Mouse (Mus musculus) embryonic facial prominence, embryonic 11.5 days (tissue): ENCODE results near the gene Rflna. TPM values are rescaled to one million over a fixed set of nuclear protein-coding genes. Genes with fewer than 3 reads are reported as not detected.
A peak's percentile ranks its signal among the peaks of the same experiment; 100 is the strongest.

ENCODE experiments used
- ATAC-seq: fragments of 200-750 bp; cut with Nextera tagmentation; replicated peaks from 2 replicates; pipeline ENCODE4 v1.8.0; 2017; ENCODE audit warnings: low read depth; ENCODE audit not compliant: insufficient number of reproducible peaks, low FRiP score, low TSS enrichment
- DNase-seq: peaks from one replicate; pipeline ENCODE4 v3.0.0-alpha.2; 2015; ENCODE audit warnings: low spot score
- H3K27ac ChIP-seq: fragments of 300-500 bp; sonication (generic); replicated peaks from 2 replicates; pipeline ENCODE4 v1.5.1; 2014; ENCODE audit warnings: mild to moderate bottlenecking, low read depth, low read length, control low read depth
- H3K27me3 ChIP-seq: fragments of 300-500 bp; sonication (generic); 2 replicates; pipeline ENCODE4 v1.6.1; 2014; ENCODE audit warnings: mild to moderate bottlenecking, low read length, moderate library complexity, mixed read lengths; ENCODE audit not compliant: control insufficient read depth, insufficient read depth
- H3K36me3 ChIP-seq: fragments of 300-500 bp; sonication (generic); replicated peaks from 2 replicates; pipeline ENCODE4 v1.6.1; 2014; ENCODE audit warnings: low read depth, mild to moderate bottlenecking, low read length, moderate library complexity, mixed read lengths; ENCODE audit not compliant: control insufficient read depth, insufficient read depth
- H3K4me1 ChIP-seq: fragments of 300-500 bp; sonication (generic); 2 replicates; pipeline ENCODE4 v1.6.1; 2014; ENCODE audit warnings: low read length, mixed read lengths; ENCODE audit not compliant: control insufficient read depth, insufficient read depth
- H3K4me2 ChIP-seq: fragments of 300-500 bp; sonication (generic); 2 replicates; pipeline ENCODE4 v1.6.1; 2014; ENCODE audit warnings: low read depth, mild to moderate bottlenecking, control low read depth, low read length, moderate library complexity
- H3K4me3 ChIP-seq: fragments of 300-500 bp; sonication (generic); 2 replicates; pipeline ENCODE4 v1.5.1; 2014; ENCODE audit warnings: low read depth, low read length, control low read depth
- H3K9ac ChIP-seq: fragments of 300-500 bp; sonication (generic); replicated peaks from 2 replicates; pipeline ENCODE4 v1.6.1; 2014; ENCODE audit warnings: mild to moderate bottlenecking, control low read depth, low read length
- H3K9me3 ChIP-seq: fragments of 300-500 bp; sonication (generic); replicated peaks from 2 replicates; pipeline ENCODE4 v1.6.1; 2016; ENCODE audit warnings: mild to moderate bottlenecking, low read length, inconsistent platforms, mixed read lengths; ENCODE audit not compliant: control insufficient read depth
- WGBS: fragments of 180-500 bp; shearing (Covaris S2); extraction: QIAGEN DNeasy Blood & Tissue Kit; methylation state at CpG from one replicate; pipeline ENCODE4 v1.1.7; 2014; 5-methylcytosine and 5-hydroxymethylcytosine counted together
- polyA plus RNA-seq: library from polyadenylated mRNA; unstranded; fragments of >200 nt; fragmentation: Nextera tagmentation; extraction: Ambion mirVana; gene quantifications from 2 replicates; pipeline ENCODE4 v1.2.1, GENCODE M21; 2014

The Rflna gene
- polyA plus RNA-seq, 1 experiment from 2014 or later: 7.2 TPM

DNA sequence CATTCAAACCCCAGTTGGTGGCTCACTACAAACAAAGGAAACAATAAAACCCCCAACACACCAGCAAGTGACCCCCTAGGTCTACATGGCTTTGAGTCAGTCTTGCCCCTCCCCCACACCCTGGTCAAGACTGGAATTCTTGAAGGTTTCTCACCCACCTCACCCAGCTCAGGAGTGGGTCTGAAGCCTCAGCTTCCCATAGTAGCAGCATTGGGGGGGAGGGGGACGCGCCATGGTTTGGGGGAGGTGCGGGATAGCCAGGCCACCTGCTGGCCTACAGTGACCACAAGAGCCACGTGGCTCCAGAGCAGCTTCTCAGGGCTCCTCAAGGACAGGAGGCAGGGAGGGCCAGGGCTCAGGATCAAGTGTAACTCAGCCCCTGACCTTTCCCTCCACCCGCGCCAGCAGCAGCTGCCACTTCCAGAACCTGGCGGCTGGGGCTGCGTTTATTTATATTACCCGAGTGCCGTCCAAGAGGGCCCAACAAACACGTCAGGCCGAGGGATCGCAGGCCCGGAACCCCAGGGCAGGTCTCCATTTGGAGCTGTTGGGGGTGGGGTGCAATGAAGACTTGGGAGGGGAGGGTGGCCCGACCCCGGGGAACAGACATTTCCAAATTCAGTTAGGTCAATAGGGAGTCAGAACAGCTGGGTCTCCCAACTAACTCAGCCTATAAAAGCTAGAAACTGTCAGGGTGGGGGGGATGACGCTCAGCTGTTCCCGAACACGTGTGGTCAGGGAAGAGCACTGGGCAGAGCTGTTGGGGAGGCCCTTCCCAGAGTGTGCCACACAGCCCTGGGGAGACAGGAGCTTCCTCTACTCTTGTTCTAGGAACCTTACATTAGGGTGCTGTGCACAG lies 53.9 kb downstream of the Rflna start:
- H3K27ac ChIP-seq: 0 out of 2 replicates have a peak overlapping the region, but pooled peaks have one; percentile 22
- ATAC-seq: 0 out of 2 replicates have a peak, but pooled peaks have one; percentile 7
- no peak overlapping the region for H3K4me3 ChIP-seq
- no peaks in the 10 kb centered on the region; the same call in 1 of the 2 replicates for H3K36me3 ChIP-seq
- no peak overlapping the region for H3K9ac ChIP-seq
- DNase-seq: peak; percentile 52
- peaks cover 19% of the 10 kb centered on the region for H3K4me1 ChIP-seq
- H3K9me3 ChIP-seq: no peaks in the 10 kb centered on the region
- H3K4me2 ChIP-seq: no peak overlapping the region
- no peaks in the 10 kb centered on the region for H3K27me3 ChIP-seq
- 3% methylated on average over 19 of the region's 19 CpGs for WGBS

DNA sequence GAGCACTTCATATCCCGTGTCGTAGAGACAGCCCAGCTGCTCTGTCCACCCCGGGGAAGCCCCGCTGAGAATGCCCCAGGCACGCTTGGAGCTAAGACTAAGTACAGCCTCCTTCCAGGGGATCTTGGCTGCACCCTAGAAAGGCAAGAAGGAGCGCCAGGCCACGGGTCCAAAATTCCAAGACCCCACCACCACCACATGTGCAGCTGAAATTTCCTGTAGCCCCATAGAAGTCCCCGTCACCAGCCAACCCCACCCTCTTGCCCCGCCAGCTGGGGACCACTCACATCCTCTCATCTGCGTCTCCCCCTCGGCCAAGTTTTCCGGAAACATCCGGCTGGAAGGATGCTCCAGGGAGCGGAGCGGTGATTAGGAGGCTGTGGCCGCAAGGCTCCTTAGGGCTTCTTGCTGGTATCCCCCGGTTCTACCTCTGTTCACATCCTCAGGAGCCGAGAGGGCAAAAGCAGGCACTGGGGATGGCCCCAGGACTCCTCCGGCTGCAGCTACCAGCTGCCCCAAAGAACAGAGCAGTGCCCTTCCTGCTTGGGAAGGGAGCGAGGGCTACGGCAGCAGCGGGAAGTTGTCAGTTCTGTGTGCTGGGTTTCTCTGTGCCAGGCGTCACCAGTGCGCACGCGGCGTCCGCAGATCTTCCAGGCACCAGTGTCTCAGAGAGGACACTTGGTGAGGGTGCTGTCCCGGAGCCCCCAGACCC lies 54.7 kb downstream of the Rflna start:
- Histone ChIP-seq H3K27me3 (no peaks in the 10 kb centered on the region), H3K27ac (no peak overlapping the region; the same call in 1 of the 2 replicates), H3K4me3 (peak overlapping the region; percentile 9; the same call in 1 of the 2 replicates), H3K36me3 (no peaks in the 10 kb centered on the region; the same call in 1 of the 2 replicates), H3K9ac (peak overlapping the region; percentile 37), H3K9me3 (no peaks in the 10 kb centered on the region), H3K4me2 (peak overlapping the region; percentile 47), H3K4me1 (peaks cover 19% of the 10 kb centered on the region)
- WGBS: 8% methylated on average over 29 of the region's 29 CpGs
- DNase-seq (peak; percentile 50), ATAC-seq (no peak)

DNA sequence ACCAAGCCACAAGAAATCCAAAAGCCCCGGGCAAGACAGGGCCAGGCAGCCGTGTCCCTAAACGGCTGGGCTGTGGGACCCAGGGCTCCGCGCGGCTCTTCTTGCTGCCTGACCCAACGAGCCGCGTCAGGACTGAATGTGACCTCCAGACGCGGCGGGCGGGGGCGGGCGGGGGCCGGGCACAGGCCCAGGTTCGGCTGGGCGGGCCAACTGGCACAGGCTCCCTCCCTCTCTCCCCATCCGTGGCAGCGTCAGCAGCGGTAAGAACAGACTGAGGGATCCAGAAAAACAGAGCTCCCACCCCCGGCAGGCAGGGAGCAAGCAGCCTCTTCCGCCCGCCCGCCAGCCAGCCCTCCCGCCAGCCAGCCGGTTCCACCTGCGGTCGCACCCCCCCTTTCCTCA lies 55.2 kb downstream of the Rflna start:
- Histone ChIP-seq H3K4me2 (peak overlapping the region; percentile 47), H3K4me1 (peaks cover 19% of the 10 kb centered on the region), H3K9me3 (no peaks in the 10 kb centered on the region), H3K9ac (peak overlapping the region; percentile 37), H3K27ac (no peak overlapping the region; the same call in 1 of the 2 replicates), H3K36me3 (no peaks in the 10 kb centered on the region; the same call in 1 of the 2 replicates), H3K27me3 (no peaks in the 10 kb centered on the region), H3K4me3 (peak overlapping the region; percentile 9; the same call in 1 of the 2 replicates)
- WGBS: under 1% methylated on average over 25 of the region's 29 CpGs
- DNase-seq: peak; percentile 24
- no peak for ATAC-seq

Other genes with a start within 250 kb of the Rflna start
- gene Ccdc92, start 140.8 kb upstream of the Rflna start, polyA plus RNA-seq: 13.2 and 14.4 TPM in 2 replicates
- 126 and 140 TPM in 2 replicates for gene Zfp664, start 140.5 kb upstream of the Rflna start, polyA plus RNA-seq
- 12.4 and 15.0 TPM in 2 replicates for gene Ncor2, start 176.0 kb downstream of the Rflna start, polyA plus RNA-seq